Mouse (Mus musculus) intestine, embryonic 15.5 days (tissue): ENCODE data around the gene Hmgb2. TPM values are rescaled to one million over a fixed set of nuclear protein-coding genes. Genes with fewer than 3 reads are reported as not detected.
"Not testable (repeated sequence)": the region's sequence is repeated elsewhere in the genome, so short reads cannot be mapped to it uniquely, and the experiment has no call there.

Source experiments
- ATAC-seq: fragments of 200-750 bp; cut with Nextera tagmentation; 2 replicates; pipeline ENCODE4 v1.8.0; 2017; ENCODE audit warnings: moderate TSS enrichment, moderate library complexity
- H3K27ac ChIP-seq: fragments of 300-500 bp; sonication (generic); 2 replicates; pipeline ENCODE4 v1.5.1; 2015; ENCODE audit warnings: mild to moderate bottlenecking, inconsistent platforms
- H3K27me3 ChIP-seq: fragments of 300-500 bp; sonication (generic); replicated peaks from 2 replicates; pipeline ENCODE4 v1.6.1; 2015; ENCODE audit warnings: inconsistent platforms
- H3K36me3 ChIP-seq: fragments of 300-500 bp; sonication (generic); 2 replicates; pipeline ENCODE4 v1.6.1; 2015; ENCODE audit warnings: inconsistent platforms
- H3K4me1 ChIP-seq: fragments of 300-500 bp; sonication (generic); replicated peaks from 2 replicates; pipeline ENCODE4 v1.6.1; 2015; ENCODE audit warnings: inconsistent platforms
- H3K4me2 ChIP-seq: fragments of 300-500 bp; sonication (generic); replicated peaks from 2 replicates; pipeline ENCODE4 v1.6.1; 2015; ENCODE audit warnings: mild to moderate bottlenecking, inconsistent platforms
- H3K4me3 ChIP-seq: fragments of 300-500 bp; sonication (generic); replicated peaks from 2 replicates; pipeline ENCODE4 v1.5.1; 2015; ENCODE audit warnings: inconsistent platforms
- H3K9ac ChIP-seq: fragments of 300-500 bp; sonication (generic); 2 replicates; pipeline ENCODE4 v1.6.1; 2015; ENCODE audit warnings: inconsistent platforms
- H3K9me3 ChIP-seq: fragments of 300-500 bp; sonication (generic); 2 replicates; pipeline ENCODE4 v1.6.1; 2016; ENCODE audit warnings: inconsistent platforms
- WGBS: fragments of 180-500 bp; shearing (Covaris S2); methylation state at CpG from one replicate; pipeline ENCODE4 v1.1.7; 2015; 5-methylcytosine and 5-hydroxymethylcytosine counted together
- polyA plus RNA-seq: library from polyadenylated mRNA; unstranded; fragments of >200 nt; fragmentation: Nextera tagmentation; extraction: Ambion mirVana; gene quantifications from 2 replicates; pipeline ENCODE4 v1.2.1, GENCODE M21; 2015

The Hmgb2 gene
- polyA plus RNA-seq, 1 experiment from 2014 or later = 387 TPM

GRCm38 (mm10) chr8:57488312-57488765 lies 23.4 kb upstream of the Hmgb2 start:
- WGBS = 0% methylated on average over 25 of the region's 25 CpGs

GRCm38 (mm10) chr8:57489366-57489765 lies 22.3 kb upstream of the Hmgb2 start:
- H3K4me2 ChIP-seq = no peak overlapping the region
- no peak for ATAC-seq
- no peaks in the 10 kb centered on the region for H3K27me3 ChIP-seq
- no peak overlapping the region for H3K27ac ChIP-seq
- no peak overlapping the region for H3K9ac ChIP-seq
- WGBS = 100% methylated on average over 1 of the region's 1 CpGs
- no peaks in the 10 kb centered on the region for H3K36me3 ChIP-seq
- no peaks in the 10 kb centered on the region for H3K9me3 ChIP-seq
- H3K4me3 ChIP-seq = no peak overlapping the region
- 0 out of 2 replicates have a peak, but pooled peaks cover 3% of the 10 kb centered on the region for H3K4me1 ChIP-seq

More at GRCm38 (mm10) chr8:57488312-57488765, 23.4 kb upstream of the Hmgb2 start:
- H3K9me3 ChIP-seq = no peaks in the 10 kb centered on the region
- H3K36me3 ChIP-seq = no peaks in the 10 kb centered on the region
- H3K27me3 ChIP-seq = no peaks in the 10 kb centered on the region
- H3K9ac ChIP-seq = peak overlapping the region; percentile 56
- H3K4me3 ChIP-seq = peak overlapping the region; percentile 94
- H3K4me1 ChIP-seq = 0 out of 2 replicates have a peak, but pooled peaks cover 3% of the 10 kb centered on the region
- H3K27ac ChIP-seq = peak overlapping the region; percentile 81
- peak; percentile 39 for ATAC-seq
- peak overlapping the region; percentile 87 for H3K4me2 ChIP-seq

DNA sequence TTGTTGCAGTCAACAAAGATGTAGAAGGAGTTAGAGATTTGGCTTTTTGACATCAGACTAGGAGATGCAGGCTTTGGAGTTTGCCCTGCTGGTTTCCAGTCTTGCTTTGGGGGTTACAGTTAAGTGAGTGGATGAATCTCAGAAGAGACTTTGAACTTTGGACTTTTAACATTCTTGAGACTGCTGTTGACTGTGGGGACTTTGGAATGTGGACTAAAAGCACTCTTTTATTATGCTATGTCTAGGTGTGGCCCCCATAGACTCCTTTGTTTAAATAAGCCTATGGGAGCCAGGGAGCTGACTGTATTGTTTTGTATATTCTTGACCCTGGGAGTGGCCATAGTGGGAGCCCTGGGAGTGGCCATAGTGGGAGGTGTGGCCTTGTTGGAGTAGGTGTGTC lies 21.8 kb upstream of the Hmgb2 start:
- 0 out of 2 replicates have a peak, but pooled peaks cover 3% of the 10 kb centered on the region for H3K4me1 ChIP-seq
- no peaks in the 10 kb centered on the region for H3K9me3 ChIP-seq
- H3K27me3 ChIP-seq = no peaks in the 10 kb centered on the region
- peak; percentile 44 for ATAC-seq
- H3K9ac ChIP-seq = no peak overlapping the region
- no peak overlapping the region for H3K4me3 ChIP-seq
- no peaks in the 10 kb centered on the region for H3K36me3 ChIP-seq
- no peak overlapping the region for H3K4me2 ChIP-seq
- no peak overlapping the region for H3K27ac ChIP-seq

- Histone ChIP-seq H3K4me3 (no peak overlapping the region), H3K4me2 (no peak overlapping the region), H3K4me1 (0 out of 2 replicates have a peak, but pooled peaks cover 3% of the 10 kb centered on the region), H3K9me3 (no peaks in the 10 kb centered on the region), H3K27me3 (no peaks in the 10 kb centered on the region), H3K27ac (no peak overlapping the region), H3K9ac (no peak overlapping the region), H3K36me3 (no peaks in the 10 kb centered on the region)
- no peak for ATAC-seq
- 94% methylated on average over 4 of the region's 4 CpGs for WGBS
These were observed 19.8 kb upstream of the Hmgb2 start for GRCm38 (mm10) chr8:57491873-57492272.

GRCm38 (mm10) chr8:57498494-57498846 lies 13.2 kb upstream of the Hmgb2 start:
- H3K27me3 ChIP-seq = no peaks in the 10 kb centered on the region
- H3K4me1 ChIP-seq = peaks cover 3% of the 10 kb centered on the region; the same call in 1 of the 2 replicates
- ATAC-seq = no peak; the same call in 1 of the 2 replicates
- no peak overlapping the region for H3K9ac ChIP-seq
- no peak overlapping the region for H3K27ac ChIP-seq
- no peak overlapping the region for H3K4me3 ChIP-seq
- no peaks in the 10 kb centered on the region for H3K36me3 ChIP-seq
- H3K9me3 ChIP-seq = no peaks in the 10 kb centered on the region
- H3K4me2 ChIP-seq = peak overlapping the region; percentile 33
- WGBS = 59% methylated on average over 8 of the region's 8 CpGs

- 48% methylated on average over 17 of the region's 17 CpGs for WGBS
These were observed 12.7 kb upstream of the Hmgb2 start for GRCm38 (mm10) chr8:57498847-57499511.

GRCm38 (mm10) chr8:57503641-57504040 lies 8.1 kb upstream of the Hmgb2 start:
- H3K9me3 ChIP-seq = no peaks in the 10 kb centered on the region
- no peak overlapping the region for H3K4me3 ChIP-seq
- 0 out of 2 replicates have a peak, but pooled peaks have one; percentile 27 for ATAC-seq
- H3K4me2 ChIP-seq = no peak overlapping the region
- H3K27me3 ChIP-seq = no peaks in the 10 kb centered on the region
- H3K36me3 ChIP-seq = no peaks in the 10 kb centered on the region
- no peak overlapping the region for H3K27ac ChIP-seq
- 56% methylated on average over 5 of the region's 5 CpGs for WGBS
- no peak overlapping the region for H3K9ac ChIP-seq
- peaks cover 5% of the 10 kb centered on the region; the same call in 1 of the 2 replicates for H3K4me1 ChIP-seq

More at GRCm38 (mm10) chr8:57498847-57499511, 12.7 kb upstream of the Hmgb2 start:
- Histone ChIP-seq H3K4me2 (peak overlapping the region; percentile 33), H3K27ac (no peak overlapping the region), H3K9ac (no peak overlapping the region), H3K27me3 (no peaks in the 10 kb centered on the region), H3K9me3 (no peaks in the 10 kb centered on the region), H3K36me3 (no peaks in the 10 kb centered on the region), H3K4me1 (peaks cover 3% of the 10 kb centered on the region; the same call in 1 of the 2 replicates), H3K4me3 (no peak overlapping the region)
- ATAC-seq = peak; percentile 68

DNA sequence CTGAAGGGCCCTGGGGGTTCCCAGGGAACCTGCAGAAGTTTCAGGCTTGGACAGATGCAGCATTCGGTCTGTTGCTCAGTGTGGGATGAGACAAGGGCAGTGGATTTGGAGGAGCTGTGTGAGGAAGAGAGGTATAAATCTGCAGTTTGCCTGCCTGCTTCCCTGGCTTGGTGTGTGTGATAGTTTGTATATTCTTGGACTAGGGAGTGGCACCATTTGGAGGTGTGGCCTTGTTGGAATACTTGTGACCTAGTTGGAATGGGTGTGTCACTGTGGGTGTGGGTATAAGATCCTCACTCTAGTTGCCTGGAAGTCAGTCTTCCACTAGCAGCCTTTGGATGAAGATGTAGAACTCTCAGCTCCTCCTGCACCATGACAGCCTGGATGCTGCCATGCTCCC lies 6.2 kb upstream of the Hmgb2 start:
- not testable (repeated sequence) for H3K4me1 ChIP-seq, H3K9ac ChIP-seq, H3K4me3 ChIP-seq, H3K9me3 ChIP-seq, H3K27me3 ChIP-seq, H3K4me2 ChIP-seq, H3K27ac ChIP-seq, H3K36me3 ChIP-seq
- WGBS = 61% methylated on average over 1 of the region's 1 CpGs
- ATAC-seq = peak; percentile 31; the same call in 1 of the 2 replicates

- H3K27me3 ChIP-seq = no peaks in the 10 kb centered on the region
- H3K36me3 ChIP-seq = no peaks in the 10 kb centered on the region
- H3K9ac ChIP-seq = no peak overlapping the region
- no peak for ATAC-seq
- H3K4me3 ChIP-seq = no peak overlapping the region
- H3K4me1 ChIP-seq = 0 out of 2 replicates have a peak, but pooled peaks cover 3% of the 10 kb centered on the region
- H3K4me2 ChIP-seq = no peak overlapping the region
- no peaks in the 10 kb centered on the region for H3K9me3 ChIP-seq
- WGBS = 89% methylated on average over 4 of the region's 4 CpGs
- H3K27ac ChIP-seq = no peak overlapping the region
These were observed 4.1 kb upstream of the Hmgb2 start for GRCm38 (mm10) chr8:57507556-57508063.

GRCm38 (mm10) chr8:57508657-57509056 lies 3.0 kb upstream of the Hmgb2 start:
- Histone ChIP-seq H3K27ac (no peak overlapping the region), H3K4me3 (no peak overlapping the region), H3K4me2 (no peak overlapping the region), H3K36me3 (no peaks in the 10 kb centered on the region), H3K27me3 (no peaks in the 10 kb centered on the region), H3K4me1 (0 out of 2 replicates have a peak, but pooled peaks cover 3% of the 10 kb centered on the region), H3K9me3 (no peaks in the 10 kb centered on the region), H3K9ac (no peak overlapping the region)
- 76% methylated on average over 4 of the region's 4 CpGs for WGBS
- no peak for ATAC-seq

- H3K4me1 ChIP-seq = no peaks in the 10 kb centered on the region
- H3K27me3 ChIP-seq = no peaks in the 10 kb centered on the region
- peak overlapping the region; percentile 68 for H3K4me3 ChIP-seq
- peak; percentile 9 for ATAC-seq
- no peaks in the 10 kb centered on the region for H3K36me3 ChIP-seq
- H3K27ac ChIP-seq = peak overlapping the region; percentile 90
- 2% methylated on average over 31 of the region's 31 CpGs for WGBS
- peak overlapping the region; percentile 91 for H3K4me2 ChIP-seq
- peak overlapping the region; percentile 81 for H3K9ac ChIP-seq
- no peaks in the 10 kb centered on the region for H3K9me3 ChIP-seq
These were observed 854 bp upstream of the Hmgb2 start for GRCm38 (mm10) chr8:57510791-57511315.

- peak; percentile 60 for ATAC-seq
- WGBS = 1% methylated on average over 66 of the region's 96 CpGs
- no peaks in the 10 kb centered on the region for H3K4me1 ChIP-seq
These were observed 692 bp downstream of the Hmgb2 start for GRCm38 (mm10) chr8:57512141-57513056.

More at GRCm38 (mm10) chr8:57512141-57513056, 692 bp downstream of the Hmgb2 start:
- Histone ChIP-seq H3K4me3 (peak overlapping the region; percentile 79), H3K9ac (peak overlapping the region; percentile 99), H3K9me3 (no peaks in the 10 kb centered on the region), H3K36me3 (no peaks in the 10 kb centered on the region), H3K4me2 (peak overlapping the region; percentile 51), H3K27me3 (no peaks in the 10 kb centered on the region), H3K27ac (peak overlapping the region; percentile 100)
